Mouse (Mus musculus): ENCODE results near the gene Ngly1. TPM values are rescaled to one million over a fixed set of nuclear protein-coding genes. Genes with fewer than 3 reads are reported as not detected.

Gene Ngly1
- total and polyA plus RNA-seq, 3 experiments: 17.0 to 37.5 (median 21.7) TPM

DNA sequence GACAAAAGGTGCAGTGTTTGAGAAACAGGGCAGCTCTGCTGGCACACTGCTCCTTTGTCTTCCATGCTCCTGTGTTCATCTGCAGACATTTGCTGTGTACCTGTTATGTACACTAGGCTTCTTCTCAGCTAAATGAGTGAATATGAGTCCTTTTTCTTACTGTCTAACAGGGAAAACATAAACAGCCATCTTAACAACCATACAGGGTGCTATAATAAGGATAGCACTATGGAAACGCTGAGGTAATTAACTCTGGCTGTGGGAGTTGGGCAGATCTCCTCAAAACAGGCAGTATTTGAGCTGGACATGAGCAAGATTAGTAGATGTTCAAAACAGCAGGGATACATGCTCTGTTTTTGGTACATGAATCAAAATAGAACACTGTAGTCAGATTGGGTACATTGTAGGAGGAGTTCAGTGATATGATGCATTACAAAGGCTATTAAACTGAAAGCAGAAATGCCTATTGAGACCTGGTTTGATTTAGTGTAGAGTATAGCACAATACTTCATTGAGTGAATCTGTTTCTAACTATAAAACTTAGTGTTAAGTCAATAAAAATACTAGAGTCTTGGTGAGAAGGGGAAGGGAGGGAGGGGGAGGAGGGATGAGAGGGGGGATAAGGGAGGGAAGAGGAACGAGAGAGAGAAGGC is 47.9 kb downstream of the Ngly1 start:
- no peaks in the 10 kb centered on the region for H3K27me3 ChIP-seq (replicated peaks)
- H3K27ac ChIP-seq (ENCODE audit: insufficient read depth, low read depth): no peak overlapping the region
- H3K4me1 ChIP-seq (ENCODE audit: control insufficient read depth in 1 of 2, insufficient read depth in 2 of 2): peaks cover 7 to 14% of the 10 kb centered on the region in 2 experiments; a peak in 3 of 4 replicates
- H3K4me3 ChIP-seq (replicated peaks in 1 of 3; ENCODE audit: low read depth in 2 of 3, low read length in 2 of 3, poor library complexity in 1 of 3): no peak overlapping the region
- no peaks in the 10 kb centered on the region for H3K79me2 ChIP-seq (replicated peaks; ENCODE audit: control insufficient read depth, extremely low read depth, insufficient read depth, poor library complexity, severe bottlenecking)
- H3K9ac ChIP-seq (ENCODE audit: insufficient read depth, low read depth): no peak overlapping the region
- TF ChIP-seq MAZ (IDR thresholded peaks at IDR 0.05; ENCODE audit: low read depth, low read length) (no peak), PAX5 (IDR thresholded peaks at IDR 0.05; ENCODE audit: low read length) (no peak), ETS1 (conservative IDR thresholded peaks at IDR 0.05; ENCODE audit: low read depth, low read length) (no peak), SMC3 (IDR thresholded peaks at IDR 0.05; ENCODE audit: low read depth, low read length) (no peak), JUND (conservative IDR thresholded peaks at IDR 0.05; ENCODE audit: low read depth, low read length) (no peak)
- no peaks in the 10 kb centered on the region for H3K9me3 ChIP-seq (replicated peaks; ENCODE audit: low read length)
- dilution Hi-C loops (cut with MboI; ENCODE audit: extremely low pct_ligation_motif_present, extremely low pct_unique_long_range_greater_than_20kb, low sequenced_read_pairs): no loop called here
- in situ Hi-C loops (cut with MboI; ENCODE audit: low pct_ligation_motif_present, low pct_unique_long_range_greater_than_20kb, low sequenced_read_pairs): no loop called here
- H3K4me2 ChIP-seq (ENCODE audit: insufficient read depth, low read depth, poor library complexity, severe bottlenecking): no peak overlapping the region
- no peak for DNase-seq (ENCODE audit: extremely low read depth)
- H3K36me3 ChIP-seq (replicated peaks in 1 of 2; ENCODE audit: control insufficient read depth in 1 of 2, insufficient read depth in 1 of 2, low read length in 1 of 2): peaks cover 0 to 15% of the 10 kb centered on the region in 2 experiments

DNA sequence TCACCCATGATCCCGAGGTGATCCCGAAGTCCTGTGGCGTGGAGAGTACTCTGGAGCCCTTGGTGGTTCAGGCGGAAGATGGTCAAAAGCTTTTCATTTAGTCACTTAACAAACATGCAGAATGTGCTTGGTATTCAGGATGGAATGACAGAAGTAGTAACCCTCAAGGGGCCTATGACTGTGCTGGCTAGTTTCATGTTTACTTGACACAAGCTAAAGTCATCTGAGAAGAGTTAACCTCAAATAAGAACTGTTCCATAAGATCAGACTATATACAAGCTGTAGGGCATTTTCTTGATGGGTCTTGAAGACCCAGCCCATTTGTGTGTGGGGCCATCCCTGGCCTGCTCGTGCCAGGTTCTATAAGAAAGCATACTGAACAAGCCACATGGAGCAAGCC is 52.7 kb downstream of the Ngly1 start:
- Histone ChIP-seq H3K27me3 (replicated peaks) (no peaks in the 10 kb centered on the region), H3K27ac (ENCODE audit: insufficient read depth, low read depth) (peak overlapping the region; percentile 75; the same call in 1 of the 2 replicates), H3K36me3 (replicated peaks in 1 of 2; ENCODE audit: control insufficient read depth in 1 of 2, insufficient read depth in 1 of 2, low read length in 1 of 2) (peaks cover 0 to 6% of the 10 kb centered on the region in 2 experiments), H3K9ac (ENCODE audit: insufficient read depth, low read depth) (no peak overlapping the region), H3K4me2 (ENCODE audit: insufficient read depth, low read depth, poor library complexity, severe bottlenecking) (peak overlapping the region; percentile 73; the same call in 1 of the 2 replicates), H3K9me3 (replicated peaks; ENCODE audit: low read length) (no peaks in the 10 kb centered on the region), H3K4me1 (ENCODE audit: control insufficient read depth in 1 of 2, insufficient read depth in 2 of 2) (peaks cover 12 to 31% of the 10 kb centered on the region in 2 experiments; a peak in 3 of 4 replicates), H3K79me2 (replicated peaks; ENCODE audit: control insufficient read depth, extremely low read depth, insufficient read depth, poor library complexity, severe bottlenecking) (no peaks in the 10 kb centered on the region), H3K4me3 (replicated peaks in 1 of 3; ENCODE audit: low read depth in 2 of 3, low read length in 2 of 3, poor library complexity in 1 of 3) (no peak overlapping the region)
- in situ Hi-C loops (cut with MboI; ENCODE audit: low pct_ligation_motif_present, low pct_unique_long_range_greater_than_20kb, low sequenced_read_pairs) (loop anchor here (5.0 kb wide), 1 partner anchor 66 kb away; the partner anchor contains the start of gene Top2b), dilution Hi-C loops (cut with MboI; ENCODE audit: extremely low pct_ligation_motif_present, extremely low pct_unique_long_range_greater_than_20kb, low sequenced_read_pairs) (no loop called here)
- DNase-seq (ENCODE audit: extremely low read depth): peak; percentile 70
- TF ChIP-seq BHLHE40 (IDR thresholded peaks at IDR 0.05; ENCODE audit: low read depth, low read length) (peak; percentile 71), SIN3A (IDR thresholded peaks at IDR 0.05; ENCODE audit: low read length) (peak; percentile 32; the same call in 1 of the 2 replicates), ELF1 (IDR thresholded peaks at IDR 0.05; ENCODE audit: low read depth, low read length) (0 out of 2 replicates have a peak, but pooled peaks have one; percentile 13), MEF2A (IDR thresholded peaks at IDR 0.05; ENCODE audit: borderline replicate concordance, low read depth, low read length) (peak; percentile 72; the same call in 1 of the 2 replicates), EP300 (IDR thresholded peaks at IDR 0.05; ENCODE audit: low read length) (peak; percentile 79), ZNF384 (IDR thresholded peaks at IDR 0.05; ENCODE audit: low read depth, low read length) (no peak), MAX (IDR thresholded peaks at IDR 0.05; ENCODE audit: low read length) (no peak), JUND (conservative IDR thresholded peaks at IDR 0.05; ENCODE audit: low read depth, low read length) (peak; percentile 36; the same call in 1 of the 2 replicates), ETS1 (conservative IDR thresholded peaks at IDR 0.05; ENCODE audit: low read depth, low read length) (peak; percentile 70), TCF12 (IDR thresholded peaks at IDR 0.05; ENCODE audit: low read depth, low read length) (0 out of 2 replicates have a peak, but pooled peaks have one; percentile 24), IRF4 (IDR thresholded peaks at IDR 0.05; ENCODE audit: low read depth, low read length) (peak; percentile 90), CHD2 (IDR thresholded peaks at IDR 0.05; ENCODE audit: low read length) (no peak), JUN (IDR thresholded peaks at IDR 0.05; ENCODE audit: insufficient read depth, low read depth, low read length) (peak; percentile 47; the same call in 1 of the 2 replicates), HCFC1 (IDR thresholded peaks at IDR 0.05; ENCODE audit: low read depth, low read length) (no peak), MAFK (IDR thresholded peaks at IDR 0.05; ENCODE audit: insufficient replicate concordance, low read length) (0 out of 2 replicates have a peak, but pooled peaks have one; percentile 40)
